Mouse (Mus musculus): ENCODE measurements at regions not wholly inside any gene's neighbourhood (a gene's known extent, or its start where the extent isn't known, plus 50 kb on each side); places are given as distances from the start of the nearest gene placed in this dataset.

DNA sequence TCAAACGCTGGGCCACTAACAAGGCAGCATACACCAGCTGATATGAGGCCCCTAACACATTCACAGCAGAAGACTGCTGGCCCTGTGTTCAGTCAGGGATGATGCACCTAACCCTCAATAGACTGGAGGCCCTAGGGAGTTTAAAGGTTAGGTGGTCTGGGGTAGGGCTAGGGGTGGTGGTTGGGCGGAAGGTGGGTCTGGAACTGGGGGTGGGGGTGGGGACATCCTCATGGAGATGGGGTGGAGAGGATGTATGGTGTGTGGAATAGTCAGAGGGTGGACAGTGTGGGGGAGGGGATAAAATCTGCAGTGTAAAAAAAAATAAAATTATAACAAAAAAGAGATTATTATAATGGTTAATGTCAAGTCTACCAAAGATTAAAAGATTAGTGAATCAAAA is 165.6 kb upstream of the Slitrk3 start:
- 81% methylated on average over 2 of the region's 2 CpGs for WGBS
- ATAC-seq (ENCODE audit: insufficient read depth), result no peak
- Histone ChIP-seq H3K4me2 (no peak overlapping the region), H3K27me3 (ENCODE audit: insufficient read depth, low read length) (no peaks in the 10 kb centered on the region), H3K9ac (no peak overlapping the region), H3K4me3 (ENCODE audit: low read depth, low read length) (no peak overlapping the region), H3K27ac (ENCODE audit: low read depth) (no peak overlapping the region), H3K9me3 (ENCODE audit: low read depth, low read length) (no peaks in the 10 kb centered on the region), H3K4me1 (ENCODE audit: insufficient read depth) (no peaks in the 10 kb centered on the region), H3K36me3 (ENCODE audit: insufficient read depth) (no peaks in the 10 kb centered on the region)
- no peak for TF ChIP-seq CTCF (IDR thresholded peaks at IDR 0.05; ENCODE audit: low read depth)
- no peak for DNase-seq

DNA sequence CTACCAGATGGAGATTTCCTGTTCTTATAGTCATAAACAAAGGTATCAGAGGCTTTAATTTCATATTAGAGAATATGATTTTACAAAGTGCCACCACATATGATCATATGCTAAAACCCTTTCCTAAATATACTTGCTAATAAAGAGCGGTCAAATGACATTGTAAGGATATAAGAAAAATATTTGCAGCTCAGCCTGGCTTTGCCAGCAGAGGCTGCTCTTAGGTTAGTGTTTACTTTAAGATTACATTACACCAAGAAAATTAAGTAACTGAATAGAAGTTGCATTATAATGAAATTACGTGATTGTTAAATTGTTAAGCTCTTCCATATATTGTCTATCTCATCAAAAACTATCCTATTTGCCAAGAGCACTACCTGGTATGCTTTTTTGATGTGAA is 159.6 kb upstream of the Slitrk3 start:
- Histone ChIP-seq H3K9ac (no peak overlapping the region), H3K36me3 (ENCODE audit: insufficient read depth) (no peaks in the 10 kb centered on the region), H3K9me3 (ENCODE audit: low read depth, low read length) (no peaks in the 10 kb centered on the region), H3K4me2 (no peak overlapping the region), H3K4me3 (ENCODE audit: low read depth, low read length) (no peak overlapping the region), H3K27ac (ENCODE audit: low read depth) (no peak overlapping the region), H3K4me1 (ENCODE audit: insufficient read depth) (no peaks in the 10 kb centered on the region), H3K27me3 (ENCODE audit: insufficient read depth, low read length) (no peaks in the 10 kb centered on the region)
- WGBS, result 80% methylated on average over 2 of the region's 2 CpGs
- no peak for ATAC-seq (ENCODE audit: insufficient read depth)
- no peak for TF ChIP-seq CTCF (IDR thresholded peaks at IDR 0.05; ENCODE audit: low read depth)
- peak; percentile 11 for DNase-seq

All from lung, embryonic 14.5 days (tissue).